Mouse (Mus musculus): ENCODE results near the gene Klhl18. TPM values are rescaled to one million over a fixed set of nuclear protein-coding genes. Genes with fewer than 3 reads are reported as not detected.

The Klhl18 gene
- polyA plus RNA-seq, 1 experiment from 2014 or later = 8.7 TPM

DNA sequence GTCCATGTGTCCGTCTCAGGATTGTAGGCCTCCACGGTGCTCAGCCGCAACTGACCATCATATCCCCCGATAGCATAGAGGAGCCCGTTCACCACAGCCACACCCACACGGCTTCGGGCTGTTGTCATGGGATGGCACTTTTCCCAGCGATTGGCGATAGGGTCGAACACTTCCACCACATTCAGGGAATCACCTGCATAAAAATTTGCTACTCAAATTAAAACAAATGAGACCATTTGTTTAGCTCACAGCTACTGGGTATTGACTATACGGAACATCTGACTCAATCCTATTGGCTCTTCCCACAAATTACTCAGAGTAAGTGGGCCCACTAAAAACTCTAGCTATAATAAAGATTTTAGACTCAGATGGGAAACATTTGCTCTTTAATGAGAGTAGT lies 40.5 kb downstream of the Klhl18 start:
- no peaks in the 10 kb centered on the region for H3K9me3 ChIP-seq (ENCODE audit: control insufficient read depth, low read length)
- H3K9ac ChIP-seq (ENCODE audit: low read depth, low read length) = no peak overlapping the region
- H3K27ac ChIP-seq (ENCODE audit: low read length) = no peak overlapping the region
- no peaks in the 10 kb centered on the region; the same call in 1 of the 2 replicates for H3K36me3 ChIP-seq (ENCODE audit: control insufficient read depth, insufficient read depth, low read length)
- WGBS = 93% methylated on average over 11 of the region's 11 CpGs
- no peaks in the 10 kb centered on the region for H3K27me3 ChIP-seq (replicated peaks; ENCODE audit: control insufficient read depth, insufficient read depth, low read length)
- H3K4me3 ChIP-seq (ENCODE audit: low read length) = no peak overlapping the region
- no peaks in the 10 kb centered on the region for H3K4me1 ChIP-seq (ENCODE audit: control insufficient read depth, insufficient read depth, low read length)
- ATAC-seq = no peak
- no peak overlapping the region for H3K4me2 ChIP-seq (ENCODE audit: low read depth, low read length)

GRCm38 (mm10) chr9:110433045-110433444 lies 43.4 kb downstream of the Klhl18 start:
- ATAC-seq = no peak
- H3K4me3 ChIP-seq (ENCODE audit: low read length) = no peak overlapping the region
- H3K27me3 ChIP-seq (replicated peaks; ENCODE audit: control insufficient read depth, insufficient read depth, low read length) = no peaks in the 10 kb centered on the region
- H3K9ac ChIP-seq (ENCODE audit: low read depth, low read length) = no peak overlapping the region
- H3K4me1 ChIP-seq (ENCODE audit: control insufficient read depth, insufficient read depth, low read length) = no peaks in the 10 kb centered on the region
- H3K36me3 ChIP-seq (ENCODE audit: control insufficient read depth, insufficient read depth, low read length) = peaks cover 3% of the 10 kb centered on the region; the same call in 1 of the 2 replicates
- WGBS = 95% methylated on average over 2 of the region's 2 CpGs
- no peaks in the 10 kb centered on the region for H3K9me3 ChIP-seq (ENCODE audit: control insufficient read depth, low read length)
- H3K27ac ChIP-seq (ENCODE audit: low read length) = no peak overlapping the region
- no peak overlapping the region for H3K4me2 ChIP-seq (ENCODE audit: low read depth, low read length)

DNA sequence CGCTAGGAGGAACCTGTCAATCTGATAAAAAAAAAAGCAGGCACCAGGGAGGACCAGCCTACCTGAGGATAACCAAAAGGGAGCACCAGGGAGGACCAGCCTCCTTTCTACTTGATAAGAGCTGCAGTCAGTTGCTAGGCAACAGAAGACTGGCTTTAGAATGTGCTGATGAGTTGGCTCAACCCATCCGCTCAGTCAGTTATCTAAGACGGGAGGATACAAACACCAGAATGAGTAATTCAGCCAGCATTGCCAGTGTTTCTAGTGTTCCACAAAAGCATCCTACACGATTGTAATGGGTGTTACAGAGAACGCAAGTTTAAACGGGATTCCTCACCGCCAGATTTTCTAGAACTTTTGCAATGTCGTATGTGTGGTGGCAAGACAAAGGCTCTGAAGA lies 45.3 kb downstream of the Klhl18 start:
- H3K27me3 ChIP-seq (replicated peaks; ENCODE audit: control insufficient read depth, insufficient read depth, low read length) = no peaks in the 10 kb centered on the region
- H3K9ac ChIP-seq (ENCODE audit: low read depth, low read length) = no peak overlapping the region
- H3K4me1 ChIP-seq (ENCODE audit: control insufficient read depth, insufficient read depth, low read length) = no peaks in the 10 kb centered on the region
- H3K4me3 ChIP-seq (ENCODE audit: low read length) = no peak overlapping the region
- H3K4me2 ChIP-seq (ENCODE audit: low read depth, low read length) = no peak overlapping the region
- no peaks in the 10 kb centered on the region for H3K9me3 ChIP-seq (ENCODE audit: control insufficient read depth, low read length)
- H3K36me3 ChIP-seq (ENCODE audit: control insufficient read depth, insufficient read depth, low read length) = 0 out of 2 replicates have a peak, but pooled peaks cover 7% of the 10 kb centered on the region
- WGBS = 78% methylated on average over 8 of the region's 8 CpGs
- ATAC-seq = no peak
- no peak overlapping the region for H3K27ac ChIP-seq (ENCODE audit: low read length)

- Histone ChIP-seq H3K9ac (ENCODE audit: low read depth, low read length) (no peak within 1 kb of the TSS), H3K4me3 (ENCODE audit: low read length) (no peak within 1 kb of the TSS), H3K9me3 (ENCODE audit: control insufficient read depth, low read length) (no peaks in the 10 kb centered on the region), H3K27ac (ENCODE audit: low read length) (no peak within 1 kb of the TSS), H3K27me3 (replicated peaks; ENCODE audit: control insufficient read depth, insufficient read depth, low read length) (no peaks in the 10 kb centered on the region), H3K4me1 (ENCODE audit: control insufficient read depth, insufficient read depth, low read length) (no peaks in the 10 kb centered on the region), H3K4me2 (ENCODE audit: low read depth, low read length) (no peak within 1 kb of the TSS), H3K36me3 (ENCODE audit: control insufficient read depth, insufficient read depth, low read length) (no peaks in the 10 kb centered on the region)
- 90% methylated on average over 12 of the region's 12 CpGs for WGBS
- no peak for ATAC-seq
Observed at GRCm38 (mm10) chr9:110419511-110420112, 56.9 kb downstream of the Klhl18 start, which contains the start of gene Ngp. Ngp (plus strand) TSS chr9:110419747.

GRCm38 (mm10) chr9:110413785-110414184 lies 62.7 kb downstream of the Klhl18 start:
- Histone ChIP-seq H3K4me1 (ENCODE audit: control insufficient read depth, insufficient read depth, low read length) (0 out of 2 replicates have a peak, but pooled peaks cover 2% of the 10 kb centered on the region), H3K9me3 (ENCODE audit: control insufficient read depth, low read length) (no peaks in the 10 kb centered on the region), H3K27me3 (replicated peaks; ENCODE audit: control insufficient read depth, insufficient read depth, low read length) (no peaks in the 10 kb centered on the region), H3K9ac (ENCODE audit: low read depth, low read length) (no peak overlapping the region), H3K27ac (ENCODE audit: low read length) (no peak overlapping the region), H3K4me2 (ENCODE audit: low read depth, low read length) (no peak overlapping the region), H3K4me3 (ENCODE audit: low read length) (no peak overlapping the region), H3K36me3 (ENCODE audit: control insufficient read depth, insufficient read depth, low read length) (no peaks in the 10 kb centered on the region)
- ATAC-seq = no peak
- 57% methylated on average over 9 of the region's 9 CpGs for WGBS

- no peak overlapping the region for H3K9ac ChIP-seq (ENCODE audit: low read depth, low read length)
- no peaks in the 10 kb centered on the region for H3K36me3 ChIP-seq (ENCODE audit: control insufficient read depth, insufficient read depth, low read length)
- H3K4me1 ChIP-seq (ENCODE audit: control insufficient read depth, insufficient read depth, low read length) = 0 out of 2 replicates have a peak, but pooled peaks cover 2% of the 10 kb centered on the region
- no peaks in the 10 kb centered on the region for H3K9me3 ChIP-seq (ENCODE audit: control insufficient read depth, low read length)
- WGBS = 73% methylated on average over 7 of the region's 7 CpGs
- H3K27ac ChIP-seq (ENCODE audit: low read length) = no peak overlapping the region
- H3K27me3 ChIP-seq (replicated peaks; ENCODE audit: control insufficient read depth, insufficient read depth, low read length) = no peaks in the 10 kb centered on the region
- H3K4me3 ChIP-seq (ENCODE audit: low read length) = no peak overlapping the region
- H3K4me2 ChIP-seq (ENCODE audit: low read depth, low read length) = no peak overlapping the region
- no peak for ATAC-seq
Observed at GRCm38 (mm10) chr9:110412926-110413325, 63.6 kb downstream of the Klhl18 start.

DNA sequence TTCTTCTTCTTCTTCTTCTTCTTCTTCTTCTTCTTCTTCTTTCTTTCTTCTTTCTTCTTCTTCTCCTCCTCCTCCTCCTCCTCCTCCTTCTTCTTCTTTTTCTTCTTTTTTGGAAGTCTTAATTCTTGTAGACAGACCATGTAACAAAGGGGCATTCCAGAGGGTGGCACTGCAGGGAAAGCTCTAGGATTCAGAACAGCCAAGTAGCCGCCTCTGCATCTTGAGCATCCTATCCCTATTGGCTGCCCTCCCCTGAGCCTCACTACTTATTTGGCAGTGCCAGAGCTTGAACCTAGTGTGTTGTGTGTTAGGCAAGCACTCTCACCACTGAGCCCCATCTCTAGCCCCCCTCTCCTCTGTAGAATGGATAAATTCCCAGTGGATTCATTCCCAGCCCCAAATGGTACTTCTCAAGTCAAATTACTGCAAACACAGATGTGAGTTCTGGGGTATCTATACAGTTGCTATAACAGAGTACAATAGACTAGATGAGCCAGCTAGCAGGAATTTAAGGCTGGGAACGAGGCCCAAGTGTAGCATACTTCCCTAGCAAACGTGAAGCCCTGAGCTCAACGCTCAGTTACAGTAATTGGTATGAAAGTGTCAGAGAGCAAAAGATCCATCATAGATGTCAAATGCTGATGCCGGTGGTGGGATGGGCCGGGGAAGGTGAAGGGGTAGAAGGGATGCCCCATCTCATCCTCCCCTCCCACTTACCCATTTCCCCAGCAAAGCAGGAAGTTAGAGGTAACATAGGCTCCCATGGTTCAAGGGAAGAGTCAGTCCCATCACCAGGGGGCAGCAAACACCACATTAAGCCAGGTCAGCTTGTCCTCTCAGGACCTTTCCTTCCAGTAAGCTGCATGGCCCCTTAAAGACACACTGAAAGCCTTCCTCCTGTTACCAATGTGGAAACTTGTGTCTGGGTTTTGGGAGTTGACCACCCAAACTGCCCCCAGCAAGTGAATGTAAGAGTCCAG lies 65.3 kb downstream of the Klhl18 start:
- no peak for ATAC-seq
- WGBS = 33% methylated on average over 6 of the region's 6 CpGs

GRCm38 (mm10) chr9:110408099-110408773 lies 68.3 kb downstream of the Klhl18 start, which contains the start of gene Ptpn23:
Ptpn23 (minus strand) TSS chr9:110408213.
- Histone ChIP-seq H3K4me1 (ENCODE audit: control insufficient read depth, insufficient read depth, low read length) (peaks cover 10% of the 10 kb centered on the region), H3K27me3 (replicated peaks; ENCODE audit: control insufficient read depth, insufficient read depth, low read length) (no peaks in the 10 kb centered on the region), H3K4me3 (ENCODE audit: low read length) (peak within 1 kb of the TSS; percentile 67), H3K9me3 (ENCODE audit: control insufficient read depth, low read length) (no peaks in the 10 kb centered on the region), H3K36me3 (ENCODE audit: control insufficient read depth, insufficient read depth, low read length) (no peaks in the 10 kb centered on the region), H3K9ac (ENCODE audit: low read depth, low read length) (peak within 1 kb of the TSS; percentile 78), H3K27ac (ENCODE audit: low read length) (peak within 1 kb of the TSS; percentile 72), H3K4me2 (ENCODE audit: low read depth, low read length) (peak within 1 kb of the TSS; percentile 90)
- under 1% methylated on average over 38 of the region's 39 CpGs for WGBS
- ATAC-seq = peak; percentile 96

More for the DNA sequence above, 65.3 kb downstream of the Klhl18 start:
- Histone ChIP-seq H3K9ac (ENCODE audit: low read depth, low read length) (no peak overlapping the region), H3K27ac (ENCODE audit: low read length) (no peak overlapping the region), H3K4me2 (ENCODE audit: low read depth, low read length) (no peak overlapping the region), H3K27me3 (replicated peaks; ENCODE audit: control insufficient read depth, insufficient read depth, low read length) (no peaks in the 10 kb centered on the region), H3K4me1 (ENCODE audit: control insufficient read depth, insufficient read depth, low read length) (peaks cover 10% of the 10 kb centered on the region), H3K36me3 (ENCODE audit: control insufficient read depth, insufficient read depth, low read length) (no peaks in the 10 kb centered on the region), H3K9me3 (ENCODE audit: control insufficient read depth, low read length) (no peaks in the 10 kb centered on the region), H3K4me3 (ENCODE audit: low read length) (no peak overlapping the region)

All from intestine, embryonic 16.5 days (tissue).